Mouse (Mus musculus): ENCODE results near the gene Atad2b.

DNA sequence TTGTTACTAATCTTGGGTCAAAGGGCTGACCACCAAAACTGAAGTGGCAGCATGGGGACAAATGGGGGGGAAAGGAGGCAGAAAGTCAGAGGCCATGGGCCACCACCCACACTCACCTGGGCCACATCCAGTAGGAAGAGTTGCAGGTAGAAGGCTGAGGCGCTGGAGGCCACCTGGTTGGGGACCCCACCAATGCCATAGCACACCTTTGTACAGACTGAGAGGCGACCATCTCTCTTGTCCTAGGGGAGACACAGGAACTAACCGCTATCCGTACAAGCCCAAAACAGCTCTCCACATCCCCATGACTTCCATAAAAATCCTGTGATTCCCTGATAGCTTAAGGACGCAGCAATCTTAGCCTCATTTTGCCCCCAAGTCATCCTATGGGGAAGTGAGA lies 45.9 kb upstream of the Atad2b start:
- no peak for TF ChIP-seq CTCF (IDR thresholded peaks at IDR 0.05; ENCODE audit: low read depth, low read length)
- no peak for TF ChIP-seq POLR2A (IDR thresholded peaks at IDR 0.05; ENCODE audit: extremely low read depth, insufficient read depth, low read length)

All from liver, adult 2 months (tissue).